Mouse (Mus musculus) heart, embryonic 11.5 days (tissue): ENCODE measurements around the gene Fam107b. TPM values are rescaled to one million over a fixed set of nuclear protein-coding genes. Genes with fewer than 3 reads are reported as not detected.

Experiments used
- ATAC-seq: fragments of 200-750 bp; cut with Nextera tagmentation; replicated peaks from 2 replicates; pipeline ENCODE4 v1.8.0; 2017; ENCODE audit warnings: moderate library complexity; ENCODE audit not compliant: insufficient number of reproducible peaks, low FRiP score, low TSS enrichment
- H3K27ac ChIP-seq: fragments of 300-500 bp; sonication (generic); 2 replicates; pipeline ENCODE4 v1.5.1; 2014; ENCODE audit warnings: mild to moderate bottlenecking, low read depth, low read length
- H3K27me3 ChIP-seq: fragments of 300-500 bp; sonication (generic); 2 replicates; pipeline ENCODE4 v1.6.1; 2014; ENCODE audit warnings: mild to moderate bottlenecking, low read length, mixed read lengths; ENCODE audit not compliant: control insufficient read depth, insufficient read depth
- H3K36me3 ChIP-seq: fragments of 300-500 bp; sonication (generic); 2 replicates; pipeline ENCODE4 v1.6.1; 2014; ENCODE audit warnings: mild to moderate bottlenecking, low read length, moderate library complexity, mixed read lengths; ENCODE audit not compliant: control insufficient read depth, insufficient read depth
- H3K4me1 ChIP-seq: fragments of 300-500 bp; sonication (generic); 2 replicates; pipeline ENCODE4 v1.6.1; 2014; ENCODE audit warnings: low read length; ENCODE audit not compliant: control insufficient read depth, insufficient read depth
- H3K4me2 ChIP-seq: fragments of 300-500 bp; sonication (generic); 2 replicates; pipeline ENCODE4 v1.6.1; 2014; ENCODE audit warnings: mild to moderate bottlenecking, moderate library complexity
- H3K4me3 ChIP-seq: fragments of 300-500 bp; sonication (generic); 2 replicates; pipeline ENCODE4 v1.5.1; 2014; ENCODE audit warnings: low read depth, low read length
- H3K9ac ChIP-seq: fragments of 300-500 bp; sonication (generic); 2 replicates; pipeline ENCODE4 v1.6.1; 2014; ENCODE audit warnings: mild to moderate bottlenecking, low read depth, low read length, moderate library complexity
- H3K9me3 ChIP-seq: fragments of 300-500 bp; sonication (generic); replicated peaks from 2 replicates; pipeline ENCODE4 v1.6.1; 2016; ENCODE audit warnings: low read length; ENCODE audit not compliant: control insufficient read depth
- WGBS: fragments of 180-500 bp; shearing (Covaris S2); extraction: QIAGEN DNeasy Blood & Tissue Kit; methylation state at CpG from one replicate; pipeline ENCODE4 v1.1.7; 2014; ENCODE audit not compliant: insufficient replicate concordance; 5-methylcytosine and 5-hydroxymethylcytosine counted together
- polyA plus RNA-seq: library from polyadenylated mRNA; unstranded; fragments of >200 nt; fragmentation: Nextera tagmentation; extraction: Ambion mirVana; gene quantifications from 2 replicates; pipeline ENCODE4 v1.2.1, GENCODE M21; 2014

Fam107b gene
- polyA plus RNA-seq, 1 experiment from 2014 or later, result 34.6 TPM

- Histone ChIP-seq H3K4me1 (peaks cover 14% of the 10 kb centered on the region), H3K4me3 (no peak overlapping the region)
These were observed 182.1 kb downstream of the Fam107b start for GRCm38 (mm10) chr2:3752365-3752764.

GRCm38 (mm10) chr2:3752893-3753292 lies 182.6 kb downstream of the Fam107b start:
- Histone ChIP-seq H3K4me1 (peaks cover 14% of the 10 kb centered on the region), H3K36me3 (no peaks in the 10 kb centered on the region), H3K9me3 (no peaks in the 10 kb centered on the region), H3K4me3 (no peak overlapping the region), H3K27ac (no peak overlapping the region), H3K4me2 (no peak overlapping the region), H3K27me3 (no peaks in the 10 kb centered on the region), H3K9ac (no peak overlapping the region)
- no peak for ATAC-seq
- 77% methylated on average over 5 of the region's 5 CpGs for WGBS

More at GRCm38 (mm10) chr2:3752365-3752764, 182.1 kb downstream of the Fam107b start:
- Histone ChIP-seq H3K36me3 (no peaks in the 10 kb centered on the region), H3K9ac (no peak overlapping the region), H3K27ac (no peak overlapping the region), H3K4me2 (no peak overlapping the region), H3K27me3 (no peaks in the 10 kb centered on the region), H3K9me3 (no peaks in the 10 kb centered on the region)
- 64% methylated on average over 7 of the region's 7 CpGs for WGBS
- no peak for ATAC-seq

GRCm38 (mm10) chr2:3753749-3754148 lies 183.5 kb downstream of the Fam107b start:
- Histone ChIP-seq H3K36me3 (no peaks in the 10 kb centered on the region), H3K27me3 (no peaks in the 10 kb centered on the region), H3K9me3 (no peaks in the 10 kb centered on the region), H3K4me3 (no peak overlapping the region), H3K9ac (no peak overlapping the region), H3K4me2 (no peak overlapping the region), H3K4me1 (peaks cover 8% of the 10 kb centered on the region; the same call in 1 of the 2 replicates), H3K27ac (no peak overlapping the region)
- no peak for ATAC-seq
- WGBS, result 49% methylated on average over 2 of the region's 2 CpGs

- Histone ChIP-seq H3K4me3 (no peak overlapping the region), H3K27ac (no peak overlapping the region), H3K27me3 (no peaks in the 10 kb centered on the region), H3K4me1 (peaks cover 3% of the 10 kb centered on the region; the same call in 1 of the 2 replicates), H3K4me2 (no peak overlapping the region), H3K36me3 (no peaks in the 10 kb centered on the region), H3K9ac (no peak overlapping the region), H3K9me3 (no peaks in the 10 kb centered on the region)
- WGBS, result 87% methylated on average over 5 of the region's 5 CpGs
- ATAC-seq, result no peak
These were observed 185.6 kb downstream of the Fam107b start for GRCm38 (mm10) chr2:3755936-3756335.

GRCm38 (mm10) chr2:3758406-3758805 lies 188.1 kb downstream of the Fam107b start:
- ATAC-seq, result no peak
- H3K9me3 ChIP-seq, result no peaks in the 10 kb centered on the region
- no peak overlapping the region for H3K9ac ChIP-seq
- no peaks in the 10 kb centered on the region for H3K36me3 ChIP-seq
- H3K4me2 ChIP-seq, result no peak overlapping the region
- H3K27ac ChIP-seq, result no peak overlapping the region
- WGBS, result 85% methylated on average over 6 of the region's 6 CpGs
- H3K4me1 ChIP-seq, result peaks cover 14% of the 10 kb centered on the region
- no peak overlapping the region for H3K4me3 ChIP-seq
- no peaks in the 10 kb centered on the region for H3K27me3 ChIP-seq

- Histone ChIP-seq H3K36me3 (no peaks in the 10 kb centered on the region), H3K9me3 (no peaks in the 10 kb centered on the region), H3K4me1 (peaks cover 19% of the 10 kb centered on the region), H3K9ac (no peak overlapping the region), H3K27me3 (no peaks in the 10 kb centered on the region), H3K27ac (no peak overlapping the region), H3K4me3 (no peak overlapping the region), H3K4me2 (no peak overlapping the region)
- WGBS, result 81% methylated on average over 6 of the region's 6 CpGs
- no peak for ATAC-seq
These were observed 190.0 kb downstream of the Fam107b start for GRCm38 (mm10) chr2:3760234-3760836.

- Histone ChIP-seq H3K4me3 (no peak overlapping the region), H3K4me2 (no peak overlapping the region), H3K36me3 (no peaks in the 10 kb centered on the region), H3K9ac (no peak overlapping the region), H3K27me3 (no peaks in the 10 kb centered on the region), H3K4me1 (peaks cover 19% of the 10 kb centered on the region), H3K9me3 (no peaks in the 10 kb centered on the region), H3K27ac (peak overlapping the region; percentile 50; the same call in 1 of the 2 replicates)
- WGBS, result 38% methylated on average over 6 of the region's 6 CpGs
- no peak for ATAC-seq
These were observed 193.8 kb downstream of the Fam107b start for GRCm38 (mm10) chr2:3764136-3764535.

GRCm38 (mm10) chr2:3765957-3766783 lies 195.9 kb downstream of the Fam107b start:
- H3K36me3 ChIP-seq, result no peaks in the 10 kb centered on the region
- no peak overlapping the region for H3K4me3 ChIP-seq
- H3K4me2 ChIP-seq, result no peak overlapping the region
- H3K27ac ChIP-seq, result no peak overlapping the region
- H3K9ac ChIP-seq, result no peak overlapping the region
- H3K27me3 ChIP-seq, result no peaks in the 10 kb centered on the region
- 58% methylated on average over 11 of the region's 11 CpGs for WGBS
- peaks cover 19% of the 10 kb centered on the region for H3K4me1 ChIP-seq
- no peak for ATAC-seq
- H3K9me3 ChIP-seq, result no peaks in the 10 kb centered on the region
